Mouse (Mus musculus) heart, adult 8-10 months (tissue): ENCODE measurements around the gene Mybpc3. TPM values are rescaled to one million over a fixed set of nuclear protein-coding genes. Genes with fewer than 3 reads are reported as not detected.

ENCODE experiments used
- DNase-seq: peaks from one replicate; pipeline ENCODE4 v3.0.0; 2022; ENCODE audit warnings: low spot score
- total RNA-seq, 4 experiments: library from RNA; stranded (reverse); gene quantifications; 2 replicates each; pipeline ENCODE4 v1.2.4; 2022

The Mybpc3 gene
- total RNA-seq, 4 experiments from 2014 or later, result 1,514 to 2,177 (median 1,722) TPM

- no peak for DNase-seq
These were observed 3.1 kb downstream of the Mybpc3 start for GRCm38 (mm10) chr2:91121011-91121410.

GRCm38 (mm10) chr2:91121497-91121896 is 3.6 kb downstream of the Mybpc3 start:
- DNase-seq, result no peak

- no peak for DNase-seq
These were observed 5.6 kb downstream of the Mybpc3 start for GRCm38 (mm10) chr2:91123521-91123920.

GRCm38 (mm10) chr2:91125101-91125500 is 7.2 kb downstream of the Mybpc3 start:
- no peak for DNase-seq

GRCm38 (mm10) chr2:91128761-91129160 is 10.8 kb downstream of the Mybpc3 start:
- DNase-seq, result no peak

GRCm38 (mm10) chr2:91130126-91130525 is 12.2 kb downstream of the Mybpc3 start:
- DNase-seq, result no peak

GRCm38 (mm10) chr2:91131251-91131650 is 13.3 kb downstream of the Mybpc3 start:
- DNase-seq, result no peak

- no peak for DNase-seq
These were observed 14.1 kb downstream of the Mybpc3 start for GRCm38 (mm10) chr2:91132035-91132434.

GRCm38 (mm10) chr2:91136513-91137412 is 18.8 kb downstream of the Mybpc3 start:
- no peak for DNase-seq

- DNase-seq, result no peak
These were observed 19.5 kb downstream of the Mybpc3 start for GRCm38 (mm10) chr2:91137481-91137880.

GRCm38 (mm10) chr2:91139311-91139710 is 21.4 kb downstream of the Mybpc3 start:
- DNase-seq, result no peak

GRCm38 (mm10) chr2:91139764-91140163 is 21.8 kb downstream of the Mybpc3 start:
- no peak for DNase-seq

- no peak for DNase-seq
These were observed 25.0 kb downstream of the Mybpc3 start for GRCm38 (mm10) chr2:91142920-91143319.

- no peak for DNase-seq
These were observed 25.5 kb downstream of the Mybpc3 start for GRCm38 (mm10) chr2:91143401-91143800.

GRCm38 (mm10) chr2:91148101-91148500 is 30.2 kb downstream of the Mybpc3 start:
- no peak for DNase-seq

- DNase-seq, result no peak
These were observed 33.4 kb downstream of the Mybpc3 start for GRCm38 (mm10) chr2:91151331-91151730.

- DNase-seq, result no peak
These were observed 35.0 kb downstream of the Mybpc3 start for GRCm38 (mm10) chr2:91152885-91153377.

- DNase-seq, result no peak
These were observed 36.1 kb downstream of the Mybpc3 start for GRCm38 (mm10) chr2:91154091-91154490.

GRCm38 (mm10) chr2:91157002-91157752 is 39.2 kb downstream of the Mybpc3 start:
- DNase-seq, result no peak

- DNase-seq, result no peak
These were observed 42.6 kb downstream of the Mybpc3 start for GRCm38 (mm10) chr2:91160591-91160990.

GRCm38 (mm10) chr2:91162952-91163351 is 45.0 kb downstream of the Mybpc3 start:
- no peak for DNase-seq

- DNase-seq, result no peak
These were observed 45.6 kb downstream of the Mybpc3 start for GRCm38 (mm10) chr2:91163532-91163931.

- no peak for DNase-seq
These were observed 47.0 kb downstream of the Mybpc3 start for GRCm38 (mm10) chr2:91164991-91165390.
